Mouse (Mus musculus) CH12.LX (cell line): ENCODE measurements around the gene 5730596B20Rik.

ENCODE experiments used
- CTCF ChIP-seq, 2 experiments: IDR thresholded peaks in 1 of 2; conservative IDR thresholded peaks in 1 of 2; 2 replicates each; pipeline ENCODE4 v1.5.1; 2011 to 2012; ENCODE audit warnings: low read depth in 2 of 2, low read length in 2 of 2, improper control_type of control experiment in 1 of 2, inconsistent platforms in 1 of 2, mild to moderate bottlenecking in 1 of 2, moderate library complexity in 1 of 2
- HCFC1 ChIP-seq: IDR thresholded peaks from 2 replicates; pipeline ENCODE4 v1.6.1; 2012; ENCODE audit warnings: low read depth, mild to moderate bottlenecking, inconsistent platforms, low read length, improper control_type of control experiment
- JUND ChIP-seq: conservative IDR thresholded peaks from 2 replicates; pipeline ENCODE4 v1.6.1; 2011; ENCODE audit warnings: low read depth, low read length, improper control_type of control experiment
- ZMIZ1 ChIP-seq: IDR thresholded peaks from 2 replicates; pipeline ENCODE4 v1.6.1; 2012; ENCODE audit warnings: low read depth, mild to moderate bottlenecking, inconsistent platforms, low read length, improper control_type of control experiment

GRCm38 (mm10) chr6:52218643-52219215, 41.4 kb downstream of the 5730596B20Rik start:
- TF ChIP-seq CTCF (conservative IDR thresholded peaks at IDR 0.05 in 1 of 2, IDR thresholded peaks at IDR 0.05 in 1 of 2; ENCODE audit: low read depth in 2 of 2, low read length in 2 of 2) = no peak
- TF ChIP-seq JUND = no peak
- no peak for TF ChIP-seq HCFC1
- no peak for TF ChIP-seq ZMIZ1
